Mouse (Mus musculus) urinary bladder, postnatal 14 days (tissue): ENCODE measurements around the gene Cenpm.
A peak's percentile ranks its signal among the peaks of the same experiment; 100 is the strongest.

Experiments used
- DNase-seq: peaks from one replicate; pipeline ENCODE4 v3.0.0; 2021; ENCODE audit warnings: low spot score

Gene Cenpm

DNA sequence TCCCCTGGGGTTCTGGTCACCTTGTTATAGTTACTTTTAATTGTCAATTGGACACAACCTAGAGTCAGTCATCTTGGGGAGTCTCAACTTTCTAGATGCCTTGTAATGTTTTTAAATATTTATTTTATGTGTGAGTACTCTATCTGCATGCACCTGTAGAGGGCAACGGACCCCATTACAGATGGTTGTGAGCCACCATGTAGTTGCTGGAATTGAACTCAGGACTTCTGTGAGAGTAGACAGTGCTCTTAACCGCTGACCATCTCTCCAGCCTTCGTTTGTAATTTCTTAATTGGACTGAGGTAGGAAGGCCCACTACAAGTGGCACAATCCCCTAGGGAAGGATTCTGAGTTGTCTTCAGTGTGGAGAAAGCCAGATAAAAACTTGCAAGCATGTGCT is 1.2 kb downstream of the Cenpm start:
- no peak for DNase-seq

DNA sequence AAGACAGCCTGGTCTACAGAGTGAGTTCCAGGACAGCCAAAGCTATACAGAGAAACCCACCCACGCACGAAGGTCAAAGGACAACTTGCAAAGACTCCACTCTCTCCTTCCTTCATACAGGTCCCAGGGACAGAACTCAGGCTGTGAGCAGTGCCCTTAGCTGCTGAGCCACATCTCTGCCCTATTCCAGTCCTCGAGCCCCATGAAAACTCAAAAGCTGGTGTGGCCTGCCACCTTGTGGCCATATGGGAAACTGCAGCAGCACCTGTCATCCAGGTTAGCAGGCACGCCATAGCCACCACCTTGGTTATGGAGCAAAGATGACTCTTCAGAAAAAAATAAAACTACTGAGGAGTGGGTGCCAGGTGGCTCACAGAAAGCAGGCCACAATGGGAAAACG is 8.0 kb downstream of the Cenpm start:
- peak; percentile 80 for DNase-seq

DNA sequence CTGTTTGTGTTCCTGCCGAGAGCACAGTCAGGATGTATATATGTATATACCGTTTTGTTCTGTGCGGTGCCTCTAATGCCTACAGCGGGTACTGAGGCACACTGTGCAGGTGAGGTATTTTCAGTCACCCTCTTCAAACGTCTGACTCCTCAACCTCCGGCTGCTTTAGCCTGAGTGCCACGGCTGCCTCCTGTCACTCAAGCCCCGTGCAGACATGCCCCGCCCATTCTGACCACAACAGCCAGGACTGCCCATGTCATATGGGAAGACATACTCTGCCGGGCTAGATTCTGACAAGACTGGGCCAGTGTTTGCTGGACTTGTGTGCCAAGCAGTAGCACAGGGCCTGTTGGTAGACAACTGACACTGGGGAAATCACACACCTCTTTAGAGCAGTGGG is 8.9 kb downstream of the Cenpm start:
- DNase-seq = no peak

DNA sequence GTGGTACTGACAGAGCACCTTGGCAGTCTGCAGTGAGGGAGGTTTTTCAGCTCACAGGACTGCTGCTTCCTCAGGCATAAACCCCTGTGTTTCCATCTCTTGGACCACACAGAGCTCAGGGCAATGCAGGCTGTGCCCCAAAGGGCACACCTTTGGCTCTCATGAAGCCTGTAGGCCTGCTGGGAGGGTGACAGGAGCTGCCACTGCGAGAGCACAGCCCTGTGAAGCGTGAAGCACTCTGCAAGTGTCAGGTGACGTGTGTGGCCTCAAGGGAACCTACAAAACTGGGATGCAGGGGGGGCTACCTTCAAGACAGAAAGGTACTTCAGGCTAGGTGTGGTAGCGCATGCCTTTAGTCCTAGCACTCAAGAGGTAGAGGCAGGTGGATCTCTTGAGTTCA is 11.9 kb downstream of the Cenpm start:
- no peak for DNase-seq

DNA sequence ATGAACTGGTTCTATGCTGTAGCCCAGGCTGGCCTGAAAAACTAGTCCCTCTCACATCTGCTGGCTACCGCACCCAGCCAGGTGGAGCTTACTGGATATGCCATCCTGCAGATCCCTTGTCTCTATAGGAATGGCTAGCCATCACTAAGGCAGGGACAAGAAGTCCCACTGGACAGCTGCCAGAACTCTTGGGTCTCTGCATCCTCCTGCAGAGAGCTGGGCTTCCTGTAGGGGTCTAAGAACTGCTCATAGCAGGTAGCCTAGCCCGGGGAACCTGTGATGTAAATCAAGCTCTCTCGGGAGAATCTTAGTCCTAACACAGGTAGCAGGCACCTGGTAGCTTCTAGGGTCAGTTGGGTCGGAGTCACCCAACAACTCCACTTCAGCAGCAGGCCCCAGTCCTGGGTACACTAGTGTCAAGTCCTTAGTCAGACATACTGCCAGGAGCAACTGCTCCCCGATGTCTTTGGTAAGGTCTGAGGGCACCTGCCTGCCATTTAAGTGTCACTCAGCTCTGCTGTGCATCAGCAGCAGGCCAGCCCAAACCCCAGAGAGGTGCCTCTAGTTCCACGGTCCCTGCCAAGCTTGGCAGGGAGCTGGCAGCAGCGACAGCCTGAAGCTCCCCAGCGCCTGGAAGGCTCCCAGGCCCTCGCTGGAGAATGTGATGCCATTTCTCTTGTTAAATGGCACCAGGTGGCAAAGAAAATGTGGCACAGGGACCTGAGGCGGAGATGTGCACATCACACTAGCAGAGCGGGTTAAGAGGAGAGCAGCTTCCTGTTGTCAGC is 12.8 kb downstream of the Cenpm start:
- no peak for DNase-seq

DNA sequence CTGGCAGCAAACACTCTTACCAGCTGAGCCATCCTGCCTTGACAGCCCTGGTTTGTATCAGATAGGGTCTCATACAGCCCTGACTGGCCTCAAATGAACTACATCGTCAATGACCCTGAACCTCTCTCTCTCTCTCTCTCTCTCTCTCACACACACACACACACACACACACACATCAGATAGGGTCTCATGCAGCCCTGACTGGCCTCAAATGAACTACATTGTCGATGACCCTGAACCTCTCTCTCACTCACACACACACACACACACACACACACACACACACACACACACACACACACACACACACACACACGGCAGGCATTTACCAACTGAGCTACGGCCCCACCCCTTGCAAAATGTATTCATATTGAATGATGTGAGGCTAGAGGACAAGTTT is 13.4 kb downstream of the Cenpm start:
- DNase-seq = no peak

DNA sequence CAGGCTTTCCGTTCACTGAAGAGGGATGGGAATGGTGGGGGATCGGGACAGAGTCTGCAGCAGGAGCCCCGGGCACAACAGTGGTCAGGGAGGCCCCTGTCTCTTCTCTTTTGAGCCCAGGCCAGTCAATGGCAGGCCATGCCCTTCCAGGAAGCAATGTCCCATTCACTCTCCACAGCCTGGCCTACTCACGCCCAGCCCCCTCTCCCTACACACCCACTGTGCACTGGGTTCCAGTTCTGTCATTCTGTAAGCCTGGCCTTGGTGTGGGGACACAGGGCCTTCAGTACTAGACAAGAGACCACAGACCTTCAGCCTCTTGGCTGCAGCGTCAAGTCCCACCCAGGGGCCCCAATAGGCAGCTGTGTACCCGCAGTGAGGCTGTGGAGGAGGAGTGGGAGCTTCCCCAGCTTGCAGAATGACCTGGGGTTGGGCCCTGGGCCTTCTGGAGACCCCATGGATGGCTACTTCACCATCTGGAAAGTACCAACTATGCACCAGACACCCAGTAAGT is 14.4 kb downstream of the Cenpm start:
- no peak for DNase-seq

DNA sequence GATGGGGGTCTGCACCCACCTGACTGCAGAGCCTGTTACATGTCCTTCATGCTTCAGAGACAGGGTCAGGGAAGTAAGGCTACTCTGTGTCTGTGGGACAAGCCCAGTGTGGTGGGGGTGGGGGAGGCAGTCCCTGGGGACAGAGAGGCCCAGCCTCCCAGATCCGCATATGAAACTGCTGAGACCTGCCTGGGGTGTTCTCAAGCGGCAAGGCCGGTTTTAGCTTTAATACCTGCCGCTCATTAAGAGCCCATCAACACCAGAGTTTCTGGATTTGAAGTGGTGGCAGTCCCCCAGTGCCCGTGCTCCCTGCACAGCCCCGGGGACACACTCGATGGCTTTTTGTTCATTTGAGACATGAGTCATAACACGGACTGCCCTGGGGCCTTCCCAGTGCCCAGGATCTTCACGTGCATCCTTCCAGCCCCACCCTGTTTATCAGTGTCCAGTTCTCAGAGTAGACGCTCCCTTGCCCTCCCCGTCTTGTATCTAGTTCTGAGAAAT is 15.0 kb downstream of the Cenpm start:
- DNase-seq = no peak

DNA sequence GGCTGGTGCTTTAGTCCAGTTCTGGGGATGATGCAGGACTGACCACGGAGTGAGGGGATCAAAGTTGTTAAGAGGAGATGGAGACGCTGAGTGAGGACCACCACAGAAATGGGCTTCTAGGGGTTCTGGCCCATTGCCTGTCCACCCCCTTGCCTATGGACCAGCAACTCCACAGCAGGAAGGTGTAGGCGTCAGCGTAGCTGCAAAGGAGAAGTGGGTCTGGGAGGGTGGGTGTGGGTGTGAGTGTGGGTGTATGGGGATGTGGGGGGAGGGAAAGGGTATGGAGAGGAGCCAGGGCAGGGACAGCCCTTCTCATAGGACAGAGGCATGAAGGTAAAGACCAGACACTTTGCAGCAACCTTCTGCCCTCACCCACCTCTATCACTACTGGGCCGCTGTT is 18.8 kb downstream of the Cenpm start:
- DNase-seq = no peak

DNA sequence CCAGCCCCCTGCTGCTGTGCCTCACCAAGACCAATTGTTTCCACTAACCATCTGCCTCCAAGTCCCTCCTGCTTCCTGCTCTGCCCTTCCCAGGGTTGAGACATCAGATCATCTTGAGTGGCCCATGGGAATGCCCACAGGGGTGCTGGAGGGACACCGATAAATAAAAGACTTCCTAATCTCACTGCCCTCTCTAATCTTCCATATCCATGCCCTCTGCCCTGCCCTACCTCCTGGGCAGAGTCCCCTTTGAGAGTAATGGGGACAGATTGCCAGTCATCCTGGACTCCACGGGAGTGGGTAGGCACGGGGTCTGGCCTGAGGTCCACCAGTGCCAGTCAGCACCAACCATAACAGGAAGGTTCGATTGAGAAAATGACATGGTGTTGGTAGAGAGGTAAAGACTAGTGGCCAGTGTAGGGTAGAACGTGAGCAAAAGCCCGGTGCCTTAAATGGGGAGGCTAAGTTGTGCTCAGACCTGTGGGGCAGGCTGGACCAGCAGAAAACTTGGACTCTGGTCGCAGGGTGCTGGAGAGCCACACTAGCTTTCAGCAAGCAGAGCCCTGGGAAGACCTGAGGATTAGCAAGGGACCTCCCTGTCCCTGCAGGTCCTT is 19.8 kb downstream of the Cenpm start:
- DNase-seq = no peak

DNA sequence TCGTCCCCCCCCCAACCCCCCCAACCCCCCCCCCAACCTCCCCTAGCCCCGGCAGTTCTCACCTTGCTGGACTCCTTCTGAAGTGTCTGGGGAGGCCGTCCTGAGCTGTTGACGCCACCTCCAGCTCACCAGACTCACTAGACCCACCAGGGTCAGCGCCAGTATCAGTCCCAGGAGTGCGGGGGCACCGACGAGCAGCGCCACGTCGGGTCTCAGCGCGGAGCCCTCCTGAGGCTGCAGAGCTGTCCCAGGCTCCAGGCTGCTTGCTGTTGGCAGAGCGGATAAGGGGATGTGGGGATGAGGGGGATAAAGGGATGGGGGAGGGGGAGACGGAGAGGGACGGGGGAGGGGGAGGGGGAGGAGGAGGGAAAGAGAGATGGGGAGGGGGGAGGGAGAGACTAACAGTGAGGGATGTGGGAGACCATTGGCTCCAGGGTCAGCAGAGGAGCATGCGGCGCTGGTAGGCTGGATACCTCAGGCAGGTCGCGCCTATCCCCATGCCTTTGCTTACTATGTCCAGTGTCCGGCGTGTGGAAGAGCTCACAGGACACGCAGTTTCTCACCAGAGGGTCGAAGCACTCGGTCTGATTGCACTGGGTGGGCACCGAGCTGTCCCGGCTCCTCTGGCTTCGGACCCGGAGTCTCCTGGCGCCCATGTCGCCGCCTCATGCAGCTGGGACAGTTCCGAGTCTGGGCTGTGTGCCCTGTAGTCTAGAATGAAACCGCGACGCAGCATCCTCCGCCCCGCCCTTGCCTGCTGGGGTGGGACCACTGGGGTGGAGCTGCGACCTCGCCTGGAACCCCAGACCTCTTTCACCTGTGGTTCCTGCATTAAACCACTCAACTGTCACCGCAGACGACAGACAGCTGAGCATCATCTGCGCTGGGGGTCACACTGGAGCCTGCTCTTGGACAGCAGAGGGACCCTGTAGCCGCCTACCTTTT is 20.6 kb downstream of the Cenpm start, which contains the start of gene Tnfrsf13c:
Gene Tnfrsf13c, minus strand, starts transcription at position 713 of the 945 bp plus-strand sequence.
- DNase-seq = no peak

DNA sequence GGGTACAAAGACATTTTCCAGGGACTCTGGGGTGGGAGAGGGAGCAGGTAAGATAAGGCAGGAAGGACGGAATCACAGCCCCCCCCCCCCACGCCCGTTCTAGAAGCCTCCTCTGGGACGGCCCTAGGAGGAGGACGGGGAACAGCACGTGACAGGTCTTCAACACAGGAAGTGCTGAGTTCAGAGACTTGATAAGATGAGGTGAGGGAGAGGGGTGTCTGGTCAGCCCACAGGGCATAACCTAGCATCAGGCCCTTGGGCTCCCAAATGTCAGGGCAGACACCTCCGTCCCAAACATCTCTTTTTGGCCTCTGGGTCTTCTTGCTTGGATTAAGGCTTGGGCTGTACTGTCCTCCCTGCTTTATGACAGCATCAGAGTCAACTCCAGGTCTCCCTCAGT is 21.3 kb downstream of the Cenpm start:
- no peak for DNase-seq

DNA sequence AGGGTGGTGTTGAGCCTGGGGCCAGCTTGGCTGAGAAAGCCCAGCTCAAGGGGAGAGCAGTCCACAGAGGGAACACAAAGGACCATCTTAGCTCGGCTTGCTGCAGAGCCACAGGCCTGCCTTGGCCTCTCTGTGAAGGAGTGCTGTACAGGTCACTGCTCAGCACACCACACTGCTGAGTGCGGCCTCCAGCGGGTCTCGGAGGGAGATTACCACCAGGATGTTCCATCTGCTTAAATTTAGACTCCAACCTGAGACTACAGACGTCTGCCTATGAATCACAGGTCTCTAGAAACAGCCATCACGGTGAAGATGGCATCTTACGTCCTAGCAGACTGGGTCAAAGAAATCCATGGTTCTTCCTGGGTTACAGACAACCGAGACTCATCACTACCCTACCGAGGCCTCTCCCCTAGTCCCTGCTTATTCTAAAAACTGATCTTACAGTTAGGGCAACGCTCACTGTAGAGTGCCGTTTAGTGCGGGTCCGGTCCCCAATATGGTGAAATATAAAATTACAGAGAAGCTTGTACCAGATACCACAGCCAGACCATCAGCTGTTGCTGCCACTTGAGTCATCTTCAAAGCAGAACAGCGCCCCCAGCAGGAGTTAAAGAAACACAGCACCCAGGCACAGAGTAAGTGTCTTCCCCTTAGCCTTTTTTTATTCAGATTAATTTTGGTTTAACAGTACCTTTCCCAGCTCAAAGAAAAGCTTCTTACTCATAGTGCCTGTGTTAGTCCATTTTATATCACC is 23.3 kb downstream of the Cenpm start:
- no peak for DNase-seq

DNA sequence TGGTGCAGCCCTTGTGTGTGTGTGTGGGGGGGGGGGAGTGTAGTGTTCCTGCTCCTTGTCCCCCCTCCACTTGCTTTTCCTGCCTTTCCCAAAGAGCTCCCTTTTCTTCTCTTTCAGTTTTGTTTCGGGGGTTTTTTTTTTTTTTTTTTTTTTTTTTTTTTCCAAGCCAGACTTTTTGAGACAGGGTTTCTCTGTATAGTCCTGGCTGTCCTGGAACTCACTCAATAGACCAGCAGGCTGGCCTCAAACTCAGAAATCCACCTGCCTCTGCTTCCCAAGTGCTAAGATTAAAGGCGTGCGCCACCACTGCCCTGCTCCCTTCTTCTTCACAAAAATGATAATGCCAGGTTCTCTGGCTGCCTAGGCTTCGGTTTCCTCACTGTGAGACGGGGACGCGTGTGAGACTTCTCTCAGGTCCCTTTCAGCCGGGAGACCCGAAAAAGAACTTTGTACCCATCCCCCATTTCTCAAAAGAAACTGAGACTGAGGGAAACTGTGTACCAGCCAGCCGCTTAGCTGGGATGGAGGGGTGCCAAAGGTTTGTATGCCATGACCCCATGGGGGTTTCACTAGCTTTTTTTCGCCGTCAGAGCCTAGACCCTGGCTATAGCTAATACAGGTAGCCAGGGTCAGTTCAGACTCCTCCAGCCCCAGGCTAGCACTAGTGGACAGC is 24.4 kb downstream of the Cenpm start:
- DNase-seq = no peak

DNA sequence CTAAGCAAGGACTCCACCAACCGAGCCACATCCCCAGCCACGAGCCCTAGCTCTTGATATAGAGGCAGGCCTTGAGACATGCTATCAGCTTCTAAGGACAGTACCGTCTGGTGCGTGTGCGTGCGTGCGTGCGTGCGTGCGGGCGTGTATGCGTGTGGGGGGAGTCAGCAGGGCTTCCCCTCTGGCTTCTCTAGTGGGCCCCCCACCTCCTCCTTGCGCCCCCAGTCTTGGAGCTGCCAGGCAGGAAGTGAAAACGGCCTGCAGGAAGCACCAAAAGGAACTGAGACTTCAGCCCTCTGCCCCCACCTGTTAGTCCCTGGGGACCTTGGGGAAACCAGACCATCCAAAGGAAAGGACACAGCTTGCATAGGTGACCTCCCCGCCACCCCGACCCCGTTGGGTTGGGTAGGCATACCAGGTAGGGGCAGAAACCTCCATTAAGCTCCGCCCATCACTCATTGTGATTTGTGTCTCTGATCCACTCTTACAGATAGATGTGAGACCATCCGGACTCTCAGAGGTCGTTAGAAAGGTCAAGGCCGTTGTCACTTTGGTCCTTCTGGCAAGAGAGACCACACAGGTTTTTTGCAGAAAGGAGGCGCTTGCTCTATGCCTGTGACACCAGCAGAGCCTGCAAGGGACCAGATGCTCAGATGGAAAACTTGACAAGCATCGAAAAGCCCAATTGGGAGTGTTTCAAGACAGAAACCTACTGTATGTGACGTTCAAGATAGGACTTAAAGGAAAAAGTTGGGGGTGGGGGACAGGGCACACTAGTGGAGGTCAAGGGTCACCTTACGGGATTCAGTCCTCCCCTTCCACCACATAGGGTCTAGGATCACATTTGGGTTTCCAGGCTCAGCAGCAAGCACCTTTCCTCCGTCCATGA is 25.5 kb downstream of the Cenpm start:
- no peak for DNase-seq

DNA sequence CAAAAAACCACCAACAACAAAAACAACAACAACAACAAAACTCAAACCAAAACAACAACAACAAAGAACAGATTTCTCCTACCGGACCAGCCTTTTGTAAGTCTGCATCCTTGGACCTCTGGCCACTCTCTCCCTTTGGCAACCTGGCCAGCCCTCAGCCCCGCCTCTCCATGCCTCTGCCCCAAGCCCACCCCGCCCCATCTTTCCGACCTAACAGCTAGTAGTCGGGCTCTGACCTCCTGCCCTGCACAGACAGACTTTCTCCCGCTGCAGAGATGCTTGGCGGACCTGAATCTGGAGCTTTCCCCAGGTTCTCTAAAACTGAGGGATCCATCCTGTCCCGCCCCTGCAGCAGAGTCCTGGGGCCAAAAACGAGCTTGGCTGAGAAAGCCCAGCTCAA is 26.6 kb downstream of the Cenpm start:
- no peak for DNase-seq

DNA sequence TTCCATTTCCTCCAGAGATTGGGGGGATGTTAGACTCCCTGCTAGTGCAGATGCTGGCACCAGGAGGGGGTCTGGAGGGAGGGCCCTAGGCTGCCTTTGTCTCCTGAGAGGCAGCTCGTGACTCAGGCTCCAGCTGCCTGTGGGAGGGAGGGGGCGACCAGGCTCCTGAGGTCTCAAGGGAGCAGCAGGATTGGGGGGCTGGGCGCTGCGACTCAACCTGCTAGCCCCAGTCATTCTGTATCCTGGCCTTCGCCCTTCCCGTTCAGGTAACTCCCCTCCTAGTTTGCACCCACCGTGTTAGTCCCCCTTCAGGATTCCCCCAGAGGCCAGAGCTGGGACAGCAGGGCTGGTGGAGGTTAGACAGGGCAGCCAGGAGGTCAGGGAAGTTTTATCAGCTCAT is 27.5 kb downstream of the Cenpm start:
- no peak for DNase-seq

DNA sequence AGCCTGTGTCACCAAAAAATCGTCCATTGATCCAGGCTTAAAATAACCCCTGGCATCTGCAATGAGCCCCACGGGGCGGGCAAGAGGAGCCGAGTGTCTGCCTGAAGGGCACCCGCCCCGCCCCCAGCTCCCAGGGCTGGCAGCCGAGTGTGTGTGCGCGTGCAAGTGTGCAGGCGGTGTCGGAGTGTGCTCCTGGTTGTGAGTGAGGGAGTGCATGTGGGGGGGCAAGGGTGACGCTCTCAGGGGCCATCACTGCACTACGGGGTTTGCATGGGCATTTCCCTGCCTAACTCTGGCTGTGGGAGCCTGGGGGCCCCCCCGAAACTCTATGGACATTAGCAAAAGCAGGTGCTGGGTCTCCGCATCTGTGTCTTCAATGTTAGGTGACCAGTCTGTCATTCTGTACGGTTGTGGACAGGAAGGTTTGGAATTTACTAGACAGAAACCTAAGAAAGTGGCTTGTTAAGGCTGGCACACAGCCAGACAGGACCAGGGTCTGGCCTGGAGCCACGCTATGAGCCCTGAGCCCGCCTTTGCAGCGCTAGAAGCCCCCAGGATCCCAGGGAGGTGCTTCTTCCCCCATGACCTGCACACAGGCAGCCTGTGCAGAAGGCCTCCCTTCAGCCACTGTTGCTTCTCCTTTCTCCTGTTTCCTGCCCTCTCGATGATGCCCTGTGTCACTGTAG is 28.3 kb downstream of the Cenpm start:
- no peak for DNase-seq

DNA sequence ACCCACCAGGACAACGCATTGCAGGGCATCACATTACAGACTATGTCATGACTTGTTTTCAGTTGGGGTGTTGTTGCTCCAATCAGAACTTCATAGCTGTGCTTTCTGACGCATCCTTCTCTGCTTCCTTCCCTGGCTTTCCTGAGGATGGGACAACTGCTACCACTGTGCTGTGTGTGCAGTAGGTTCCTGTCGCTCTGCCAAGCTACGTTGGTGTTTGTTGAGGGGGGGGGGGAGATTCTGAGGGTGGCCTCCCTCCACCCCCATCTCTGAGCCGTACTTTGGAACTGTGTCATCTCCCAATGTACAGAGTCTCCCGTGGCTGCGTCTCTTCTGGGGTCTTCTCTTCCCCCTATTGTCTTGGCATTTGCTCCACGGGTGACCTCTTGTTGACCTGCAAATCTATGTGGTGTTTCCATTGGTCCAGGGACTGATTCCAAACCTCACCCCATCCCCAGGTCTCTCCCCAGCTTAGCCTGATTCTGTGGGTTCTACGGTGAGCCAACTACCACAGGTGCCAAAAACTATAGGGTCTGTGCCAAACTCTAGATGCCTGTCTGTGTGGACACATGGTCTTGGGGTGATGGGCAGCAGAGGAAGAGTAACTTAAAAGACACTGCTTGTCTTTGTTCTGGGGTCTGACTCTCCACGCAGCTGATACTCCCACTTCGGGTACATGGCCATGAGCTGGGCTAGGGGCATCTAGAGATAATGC is 29.1 kb downstream of the Cenpm start:
- DNase-seq = no peak
